Mouse (Mus musculus): ENCODE measurements around the gene Srgap1.
"Not testable (repeated sequence)": the region's sequence is repeated elsewhere in the genome, so short reads cannot be mapped to it uniquely, and the experiment has no call there.

Gene Srgap1

DNA sequence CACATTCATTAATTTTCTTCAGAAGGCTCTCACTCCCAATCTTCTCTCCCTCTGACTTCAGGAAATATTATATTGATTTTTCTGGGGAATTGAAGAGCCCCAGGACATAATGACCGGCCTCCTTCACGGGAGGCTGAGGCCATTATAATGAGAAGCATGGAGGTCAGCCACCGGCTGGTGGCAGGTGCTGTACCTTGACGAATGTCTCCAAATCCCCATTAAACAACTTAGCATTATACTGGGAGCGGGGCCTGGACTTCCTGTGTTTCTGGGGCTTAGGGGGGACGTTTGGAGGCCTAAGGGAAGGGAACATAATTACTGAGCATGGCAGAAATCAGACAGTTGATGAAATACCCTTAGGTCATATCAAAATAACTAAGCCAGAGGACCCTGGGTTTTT, 218.1 kb downstream of the Srgap1 start:
- no peak for DNase-seq (ENCODE audit: low spot score in 2 of 2)

DNA sequence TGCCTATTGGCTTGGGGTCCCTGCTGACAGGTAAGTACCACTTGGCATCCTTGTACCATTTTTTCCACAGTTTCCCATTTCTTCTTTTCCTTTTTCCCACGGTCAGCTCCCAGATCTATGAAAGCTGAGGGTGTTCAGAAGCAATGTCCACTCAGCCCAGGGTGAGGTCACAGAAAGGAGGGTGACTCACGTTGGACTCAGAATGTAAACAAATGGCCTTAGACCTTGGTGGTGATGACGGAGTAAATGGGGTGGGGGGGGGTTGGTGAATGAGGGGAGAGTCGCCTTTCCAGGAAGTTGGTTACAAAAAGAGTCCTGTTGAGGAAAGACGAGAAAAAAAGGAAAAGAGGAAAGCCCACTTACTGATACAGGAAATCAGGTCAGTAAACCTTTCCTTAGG, 224.4 kb downstream of the Srgap1 start:
- DNase-seq (ENCODE audit: low spot score in 2 of 2), result no peak

DNA sequence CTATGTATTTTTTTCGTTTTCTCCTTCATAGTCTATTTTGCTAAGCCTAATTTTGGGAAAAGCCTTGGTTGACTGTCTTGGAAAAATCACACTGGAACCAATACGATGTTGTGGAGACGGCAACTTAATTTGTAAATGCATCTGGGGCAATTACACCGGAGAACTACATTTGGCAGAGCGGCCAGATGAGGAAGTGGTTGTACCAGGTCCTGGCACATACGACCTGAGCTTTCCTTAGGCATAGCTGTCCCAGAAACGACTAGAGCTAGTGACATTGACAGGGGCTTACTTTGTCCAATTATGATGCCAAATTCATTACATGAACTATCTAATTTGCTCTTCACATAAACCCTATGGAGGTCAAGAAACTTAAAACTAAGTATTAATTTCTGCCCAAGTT, 226.3 kb downstream of the Srgap1 start:
- no peak for DNase-seq (ENCODE audit: low spot score in 2 of 2)

DNA sequence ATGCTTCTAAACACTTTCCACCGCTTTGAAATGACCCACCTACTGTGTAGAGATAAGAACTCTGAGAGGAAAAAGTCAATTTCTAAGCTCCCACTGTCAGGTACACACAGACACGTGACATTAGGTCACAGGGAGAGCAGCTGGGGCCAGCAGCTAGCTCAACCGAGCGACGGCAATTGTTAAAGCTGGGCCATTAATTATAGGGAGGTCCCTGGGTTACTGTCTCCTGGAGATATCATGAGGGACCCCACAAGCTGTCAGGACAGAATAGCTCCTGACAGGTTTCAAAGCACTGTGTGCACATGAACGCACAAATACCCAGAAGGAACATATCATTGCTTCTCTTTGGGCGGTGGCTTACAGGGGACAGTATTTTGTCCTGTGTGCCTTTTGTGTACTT, 229.1 kb downstream of the Srgap1 start:
- DNase-seq (ENCODE audit: low spot score in 2 of 2), result no peak

DNA sequence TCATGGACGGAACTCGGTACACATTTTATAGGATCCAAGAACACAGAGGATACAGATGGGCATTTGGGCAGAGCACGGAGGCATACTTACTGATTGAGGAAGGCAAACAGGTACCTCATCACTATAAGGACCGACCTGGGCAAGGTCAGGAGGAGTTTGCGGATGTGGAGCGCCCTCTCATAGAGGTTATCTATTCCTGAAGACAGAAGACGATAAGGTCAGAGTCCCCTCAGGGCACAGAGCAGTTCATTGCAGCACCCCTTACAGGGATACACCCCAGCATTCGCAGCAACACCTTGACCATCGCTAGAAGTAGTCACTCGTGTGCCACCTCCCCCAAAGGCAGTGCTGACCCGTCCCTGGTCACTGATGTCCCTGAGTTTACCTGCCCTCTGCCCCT, 239.3 kb downstream of the Srgap1 start:
- no peak for DNase-seq (ENCODE audit: low spot score in 2 of 2)

DNA sequence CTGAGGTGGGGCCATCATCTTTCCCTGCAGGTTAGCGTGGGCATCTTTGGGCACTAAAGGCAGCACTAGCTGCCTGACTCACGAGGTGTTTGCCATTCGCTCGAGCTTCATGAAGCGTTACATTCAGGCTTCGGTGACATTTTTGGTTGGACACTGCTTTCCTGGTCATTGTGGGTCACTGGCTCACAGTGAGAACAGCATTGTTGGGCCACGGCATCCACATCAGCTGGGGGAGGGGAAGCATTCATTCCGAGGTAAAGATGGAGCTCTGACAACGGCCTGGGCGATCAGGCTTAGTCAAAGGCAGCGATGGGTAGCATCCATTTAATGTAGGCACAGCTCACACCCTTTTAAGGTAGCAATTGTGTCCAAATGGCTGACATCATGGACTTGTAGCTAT, 240.3 kb downstream of the Srgap1 start:
- DNase-seq (ENCODE audit: low spot score in 2 of 2), result no peak

DNA sequence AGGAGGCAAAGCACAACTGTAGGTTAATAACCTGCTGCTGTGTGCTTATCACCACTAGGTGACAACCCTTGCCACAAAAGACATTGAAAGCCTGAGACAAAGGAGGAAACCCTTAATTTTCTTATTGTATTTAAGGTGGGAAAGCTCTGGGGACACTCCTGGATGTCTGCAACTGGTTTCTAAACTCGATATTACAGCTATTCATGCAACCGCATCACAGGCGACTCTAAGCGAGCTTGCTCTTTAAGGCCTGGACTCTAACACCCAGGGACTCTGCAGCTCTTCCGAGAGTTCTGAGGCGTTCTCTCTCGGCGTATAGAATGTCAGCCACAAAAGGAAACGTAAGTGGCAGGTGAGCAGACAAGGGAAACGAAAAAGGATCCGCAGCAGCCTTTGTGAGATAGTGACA, 241.2 kb downstream of the Srgap1 start:
- DNase-seq (ENCODE audit: low spot score in 2 of 2), result no peak

DNA sequence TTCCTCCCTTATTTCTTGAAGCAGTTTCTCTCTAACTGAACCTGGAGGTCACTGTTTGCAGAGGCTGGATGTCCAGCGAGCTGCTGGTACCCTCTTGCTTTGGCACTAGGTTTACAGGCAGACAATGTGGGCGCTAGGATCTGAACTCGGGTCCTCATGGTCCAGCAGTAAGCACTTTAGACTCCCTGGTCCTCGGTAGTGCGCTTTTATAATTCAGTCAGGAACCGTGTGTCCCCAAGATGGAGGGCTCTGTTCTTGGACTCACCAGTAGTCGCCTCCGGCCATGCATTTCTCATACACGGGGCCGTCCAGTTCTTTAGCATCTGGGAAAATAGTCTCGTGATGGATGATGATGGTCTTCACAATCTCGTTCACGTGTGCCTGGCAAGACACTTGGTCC, 242.6 kb downstream of the Srgap1 start:
- no peak for DNase-seq (ENCODE audit: low spot score in 2 of 2)

DNA sequence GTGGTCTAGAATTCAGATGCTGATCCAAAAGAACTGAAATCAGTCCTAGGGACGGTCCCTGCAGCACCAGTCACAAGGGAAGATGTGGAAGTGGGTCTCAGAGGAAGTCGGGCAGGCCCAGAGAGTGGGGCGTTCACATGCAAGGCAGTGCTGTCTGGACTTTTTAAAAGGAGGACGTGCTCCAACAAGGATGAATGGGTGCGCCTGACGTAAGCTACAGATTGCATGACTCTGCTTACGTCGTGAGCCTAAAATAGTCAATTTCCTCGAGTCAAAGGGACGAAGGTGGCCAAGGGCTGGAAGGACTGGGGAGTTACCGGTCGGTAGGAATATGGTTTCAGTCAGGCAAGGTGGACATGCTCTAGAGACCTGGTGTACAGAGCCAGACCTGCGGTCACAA, 247.1 kb downstream of the Srgap1 start:
- no peak for DNase-seq (ENCODE audit: low spot score in 2 of 2)

DNA sequence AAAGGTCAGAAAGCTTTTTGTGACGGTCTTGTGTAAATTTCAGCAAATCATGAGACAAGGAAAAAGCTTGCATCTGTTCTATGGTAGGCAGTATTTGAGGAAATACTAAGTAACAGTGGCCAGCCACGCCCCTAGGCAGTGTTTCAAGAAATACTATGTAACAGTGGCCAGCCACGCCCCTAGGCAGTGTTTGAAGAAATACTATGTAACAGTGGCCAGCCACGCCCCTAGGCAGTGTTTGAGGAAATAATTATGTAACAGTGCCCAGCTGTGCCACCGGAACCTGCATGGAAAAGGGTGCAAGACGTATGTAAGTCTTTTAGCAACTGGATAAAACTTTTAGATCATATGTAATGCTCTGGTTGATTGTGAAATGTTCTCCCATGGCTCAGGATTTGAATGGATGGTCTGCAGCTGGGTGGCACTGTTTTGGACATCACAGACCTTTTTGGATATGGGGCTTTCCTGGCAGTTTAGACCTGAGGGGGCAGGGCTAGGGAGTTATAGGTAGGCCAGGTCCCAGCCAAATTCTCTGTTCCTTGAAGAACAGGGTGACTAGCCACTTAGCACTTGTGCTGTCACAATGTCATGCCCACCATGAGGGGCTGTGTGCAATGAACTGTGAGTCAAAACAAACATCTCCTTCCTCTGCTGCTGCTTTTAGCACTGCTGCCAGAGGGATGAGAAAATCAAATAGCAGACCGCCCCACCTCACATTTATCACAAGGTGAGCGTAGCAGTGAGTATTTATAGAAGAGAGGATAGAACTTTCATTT, 250.9 kb downstream of the Srgap1 start:
- DNase-seq (ENCODE audit: low spot score in 2 of 2), result peak in 1 of 2 experiments; percentile 6

DNA sequence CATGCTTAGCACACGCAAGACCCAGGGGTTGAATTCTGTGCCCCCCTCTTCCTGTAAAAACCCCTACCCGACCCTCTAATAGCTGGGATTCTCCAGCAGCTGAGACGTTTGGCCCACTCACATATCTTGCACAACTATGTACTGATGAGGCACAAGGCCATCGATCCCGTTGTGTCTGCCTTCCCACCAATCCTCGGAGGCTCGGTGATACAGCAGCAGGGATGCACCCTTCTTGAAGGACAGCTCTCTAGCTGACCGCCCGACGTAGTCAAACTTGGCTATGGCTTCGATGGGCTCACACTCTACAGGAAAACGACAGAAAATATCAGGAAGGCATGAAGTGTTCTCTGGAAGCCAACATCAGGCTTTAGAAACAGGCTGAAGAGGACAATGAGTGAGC, 252.6 kb downstream of the Srgap1 start:
- no peak for DNase-seq (ENCODE audit: low spot score in 2 of 2)

DNA sequence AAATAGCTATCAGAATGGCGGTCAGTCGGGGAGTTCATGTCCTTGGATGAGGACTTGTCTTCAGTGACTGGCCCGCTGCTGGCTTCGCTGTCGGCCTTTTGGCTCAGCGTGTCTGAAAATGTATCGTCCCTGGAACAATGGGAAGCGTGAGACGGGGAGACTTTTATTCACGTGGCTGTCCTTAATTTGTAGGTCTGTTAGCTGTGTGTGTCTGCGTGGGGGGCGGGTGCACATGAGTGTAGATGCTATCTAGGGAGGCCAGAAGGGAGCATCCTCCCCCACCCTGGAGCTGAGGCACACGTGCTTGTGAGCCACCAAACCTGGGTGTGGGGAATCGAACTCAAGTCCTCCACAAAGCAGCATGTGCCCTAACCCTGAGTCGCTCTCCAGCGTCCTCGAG, 254.5 kb downstream of the Srgap1 start:
- DNase-seq (ENCODE audit: low spot score in 2 of 2), result no peak

DNA sequence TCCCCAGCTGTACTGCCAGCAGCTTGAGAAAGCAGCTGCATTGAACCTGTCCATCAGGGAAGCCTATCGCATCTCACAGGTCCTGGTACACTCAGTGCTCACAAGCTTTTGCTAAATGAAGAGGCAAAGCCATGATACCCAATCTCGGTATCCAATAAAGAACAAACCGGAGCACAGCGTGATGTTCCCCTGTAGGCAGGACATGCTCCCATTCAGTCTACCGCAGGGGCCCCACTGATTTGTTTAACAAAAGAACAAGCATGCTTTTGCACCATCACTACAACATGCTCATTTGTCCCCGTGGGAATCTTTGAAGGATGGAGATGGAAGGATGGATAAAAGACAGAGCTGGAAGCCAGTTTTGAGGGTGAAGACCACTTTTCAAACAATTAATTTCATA, 257.0 kb downstream of the Srgap1 start:
- no peak for DNase-seq (ENCODE audit: low spot score in 2 of 2)

DNA sequence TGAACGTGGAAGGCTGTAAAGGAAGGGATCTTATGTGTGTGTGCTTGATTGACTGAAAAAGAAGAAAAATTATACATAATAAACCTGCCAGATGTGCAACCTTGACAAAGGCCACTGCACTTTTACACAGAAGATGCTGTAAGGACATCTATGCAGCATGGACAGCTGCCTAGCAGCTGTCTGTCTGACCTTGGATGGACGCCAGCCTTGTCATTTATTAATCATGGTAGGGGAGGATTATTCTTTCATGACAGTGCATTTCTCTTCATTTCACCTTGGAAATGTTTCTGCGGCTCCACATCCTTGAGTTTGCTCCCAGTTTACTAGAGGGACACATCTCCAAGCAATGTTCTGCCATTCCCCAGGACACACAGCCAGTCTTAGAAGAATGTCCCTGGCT, 258.6 kb downstream of the Srgap1 start:
- no peak for DNase-seq (ENCODE audit: low spot score in 2 of 2)

DNA sequence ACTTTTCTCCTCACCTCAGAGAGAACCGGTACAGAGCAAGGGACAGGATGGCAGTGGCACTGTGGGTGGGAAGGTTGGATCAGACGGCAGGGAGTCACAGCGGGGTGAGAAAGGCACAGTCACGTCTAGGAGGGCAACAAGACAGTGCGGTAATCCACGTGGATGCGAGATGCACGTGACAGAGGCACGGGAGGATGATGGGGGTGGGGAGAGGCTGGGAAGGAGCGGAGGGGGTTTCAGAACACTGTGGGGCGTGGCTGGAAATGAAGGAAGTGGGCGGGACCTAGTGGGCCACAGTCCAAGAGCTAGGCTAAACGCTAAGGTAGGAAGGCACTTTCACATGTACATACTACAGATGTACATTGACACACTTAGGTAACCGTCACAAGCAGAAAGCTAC, 266.0 kb downstream of the Srgap1 start:
- DNase-seq (ENCODE audit: low spot score in 2 of 2), result no peak

DNA sequence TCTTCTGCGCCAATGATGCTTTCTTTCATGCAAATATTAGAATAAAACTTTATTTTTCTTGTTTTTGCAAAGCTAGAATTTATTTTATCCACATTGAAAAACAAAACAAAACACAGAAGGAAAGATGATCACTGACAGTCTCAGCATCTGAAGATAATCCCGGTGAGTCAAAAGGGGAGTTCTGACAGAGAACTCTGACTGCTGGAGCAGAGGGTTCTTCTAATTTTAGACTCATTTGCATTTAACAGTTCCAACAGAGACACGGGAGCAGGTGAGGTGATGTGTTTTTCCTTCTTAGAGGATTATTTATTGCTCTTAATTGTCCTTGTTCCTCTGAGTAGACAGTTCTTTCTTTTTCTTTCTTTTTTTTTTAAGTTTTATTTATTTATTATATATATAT, 271.1 kb downstream of the Srgap1 start:
- DNase-seq (ENCODE audit: low spot score in 2 of 2), result no peak

DNA sequence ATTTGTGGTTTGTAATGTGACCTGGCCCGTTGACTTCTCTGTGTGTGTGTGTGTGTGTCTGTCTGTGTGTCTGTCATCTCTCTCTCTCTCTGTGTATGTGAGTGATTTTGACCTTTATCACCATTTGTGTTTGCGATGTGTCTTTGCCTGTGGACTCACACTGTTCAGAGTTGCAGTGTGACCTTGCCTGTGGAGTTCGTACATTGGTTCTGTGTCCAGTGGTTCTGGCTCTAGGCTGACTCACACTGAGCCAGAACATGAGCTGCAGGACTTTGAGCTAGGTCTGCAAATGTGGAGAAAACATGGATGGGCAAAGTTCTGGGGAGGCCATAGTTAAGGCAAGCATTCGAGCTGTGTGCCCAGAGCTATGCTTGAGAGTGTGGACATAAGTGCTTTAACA, 273.3 kb downstream of the Srgap1 start:
- DNase-seq (ENCODE audit: low spot score in 2 of 2), result no peak

DNA sequence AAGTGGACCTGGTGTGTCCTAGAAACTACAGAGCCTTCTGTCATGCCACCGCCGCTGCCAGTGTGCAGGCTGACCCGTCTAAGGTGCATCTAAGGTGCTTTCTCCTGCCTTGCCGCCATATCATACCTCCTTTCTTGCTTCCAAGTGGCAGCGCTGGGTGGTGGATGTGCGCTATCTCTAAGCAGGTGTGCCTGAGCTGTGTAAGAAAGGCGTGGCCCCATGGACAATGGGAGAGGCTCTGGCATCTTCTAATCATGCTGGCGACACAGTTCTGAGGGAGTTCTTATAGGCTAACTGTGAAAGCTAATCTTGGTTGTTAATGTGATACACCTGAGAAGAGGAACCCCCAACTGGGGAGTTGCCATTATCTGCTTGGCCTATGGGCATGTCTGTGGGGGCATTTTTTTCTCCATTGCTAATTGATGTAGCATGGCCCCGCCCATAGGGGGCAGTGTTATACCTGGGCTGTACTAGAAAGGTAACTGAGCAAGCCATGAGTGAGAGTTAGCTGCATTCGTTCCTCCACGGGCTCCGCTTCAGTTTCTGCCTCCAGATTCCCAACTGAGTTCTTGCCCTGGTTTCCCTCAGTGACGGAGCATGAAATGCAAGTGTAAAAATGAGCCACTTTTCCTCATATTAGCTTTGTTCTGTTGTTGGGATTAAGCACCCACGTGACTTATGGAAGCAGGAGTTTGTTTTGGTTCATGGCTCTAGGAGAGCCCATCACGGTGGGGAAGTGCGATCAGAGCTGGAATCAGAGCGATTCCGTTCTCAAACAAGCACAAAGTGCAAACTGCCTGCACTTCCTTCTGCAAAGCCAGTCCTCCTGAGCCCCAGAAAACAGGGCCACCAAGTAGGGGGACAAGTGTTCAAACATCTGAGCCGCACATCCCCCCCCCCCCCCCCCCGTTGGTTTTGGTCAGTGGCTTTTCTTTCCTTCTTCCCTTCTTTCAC, 276.2 kb downstream of the Srgap1 start:
- DNase-seq (ENCODE audit: low spot score in 2 of 2), result no peak

DNA sequence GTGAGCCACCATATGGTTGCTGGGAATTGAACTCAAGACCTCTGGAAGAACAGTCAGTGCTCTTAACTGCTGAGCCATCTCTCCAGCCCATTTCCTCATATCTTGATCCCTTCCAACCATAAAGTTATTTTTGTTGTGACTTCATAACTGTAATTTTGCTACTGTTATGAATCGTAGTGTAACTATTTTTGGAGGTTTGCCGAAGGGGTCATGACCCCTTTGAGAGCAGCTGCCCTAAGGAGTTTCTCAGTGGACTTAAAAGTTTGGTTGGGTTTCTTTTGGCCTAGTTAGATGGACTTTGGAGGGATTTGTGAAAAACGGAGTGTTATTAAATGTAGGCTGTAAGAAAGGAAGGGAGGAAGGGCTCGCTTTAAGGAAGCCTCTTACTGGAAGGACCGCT, 277.4 kb downstream of the Srgap1 start:
- DNase-seq (ENCODE audit: low spot score in 2 of 2), result no peak

DNA sequence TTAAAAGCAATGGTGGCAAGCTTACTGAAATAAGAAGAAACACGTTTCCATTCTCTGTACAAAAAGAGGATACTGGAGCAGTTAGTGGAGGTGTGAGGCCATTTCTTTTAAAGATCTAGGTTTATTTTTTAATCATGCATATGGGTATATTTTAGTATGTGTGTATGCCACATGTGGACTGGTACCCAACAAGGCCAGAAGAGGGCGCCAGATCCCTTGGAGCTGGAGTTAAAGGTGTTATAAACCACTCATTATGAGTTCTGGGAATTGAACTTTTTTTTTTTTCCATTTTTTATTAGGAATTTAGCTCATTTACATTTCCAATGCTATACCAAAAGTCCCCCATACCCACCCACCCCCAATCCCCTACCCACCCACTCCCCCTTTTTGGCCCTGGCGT, 279.8 kb downstream of the Srgap1 start:
- DNase-seq (ENCODE audit: low spot score in 2 of 2), result not testable (repeated sequence)

DNA sequence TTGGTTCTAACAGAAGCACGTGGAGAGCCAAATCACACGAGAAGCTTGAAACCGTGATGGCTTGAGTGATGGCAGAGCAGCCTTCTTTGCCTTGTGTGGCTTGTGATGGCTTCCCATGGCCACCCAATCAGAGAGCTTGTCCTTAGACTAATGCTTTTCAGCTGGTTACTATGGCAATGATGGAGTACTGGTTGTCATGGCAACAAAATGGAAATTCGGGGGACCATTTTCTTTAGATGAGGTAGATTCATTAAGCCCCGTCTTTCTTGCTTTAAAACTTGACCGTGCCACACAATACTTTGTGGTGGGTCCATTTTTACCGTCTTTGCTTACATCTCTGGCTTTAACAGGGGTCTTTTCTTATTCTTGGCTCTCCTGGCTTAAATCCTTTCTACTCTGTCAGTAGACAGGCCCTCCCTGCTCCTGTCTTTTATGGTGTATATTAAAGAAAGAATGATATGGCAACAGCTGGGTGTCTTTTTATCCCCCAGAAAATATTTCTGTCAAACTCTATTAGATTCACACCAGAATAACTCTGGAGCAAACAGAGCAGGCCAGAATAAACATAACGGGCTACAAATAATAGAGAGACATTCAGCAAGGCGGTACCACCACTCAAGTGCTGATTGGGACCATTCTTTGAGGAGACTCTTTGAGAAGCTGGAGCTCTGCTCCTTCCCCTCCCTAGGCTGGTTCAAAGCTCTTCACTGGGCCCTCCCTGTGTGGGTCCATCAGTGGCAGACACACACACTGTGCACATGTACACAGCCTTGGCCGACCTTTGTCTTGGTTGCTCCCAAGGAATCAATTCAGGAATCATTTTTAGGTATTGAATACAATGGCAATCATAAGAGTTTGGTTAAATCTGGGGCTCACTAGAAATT, 281.7 kb downstream of the Srgap1 start:
- no peak for DNase-seq (ENCODE audit: low spot score in 2 of 2)
